Mouse (Mus musculus): Measurements from ENCODE around the gene Pitpnm2. TPM values are rescaled to one million over a fixed set of nuclear protein-coding genes. Genes with fewer than 3 reads are reported as not detected.
A peak's percentile ranks its signal among the peaks of the same experiment; 100 is the strongest.

The Pitpnm2 gene
- polyA plus RNA-seq, 1 experiment from 2014 or later: 1.5 TPM

DNA sequence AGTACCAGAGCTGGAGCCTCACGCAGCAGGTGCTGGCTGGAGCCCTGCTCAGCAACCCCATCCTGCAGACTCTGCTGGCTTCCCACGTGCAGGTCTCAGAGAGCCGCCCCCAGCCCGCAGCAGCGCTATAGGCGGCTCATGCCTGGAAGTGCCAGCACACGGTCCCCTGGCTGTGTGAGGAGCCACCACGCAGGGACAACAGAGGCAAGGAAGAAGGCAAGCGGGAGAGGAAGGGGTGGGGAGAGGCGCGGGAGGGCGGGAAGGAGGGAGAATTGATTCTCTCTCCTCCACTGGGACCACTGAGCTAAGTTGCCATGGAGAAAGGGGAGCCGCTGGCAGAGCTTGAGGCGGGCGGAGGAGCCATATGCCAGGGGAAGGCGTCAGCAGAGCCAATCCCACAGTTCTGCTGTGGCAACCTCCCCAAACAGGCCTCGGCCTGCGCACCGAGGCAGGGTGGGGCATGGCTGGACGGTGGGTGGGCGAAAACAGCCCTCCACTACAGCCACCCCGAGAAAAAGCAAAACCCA, 62.5 kb downstream of the Pitpnm2 start:
- Histone ChIP-seq H3K4me2 (peak overlapping the region; percentile 29), H3K4me3 (replicated peaks) (no peak overlapping the region), H3K27ac (replicated peaks) (no peak overlapping the region), H3K27me3 (no peaks in the 10 kb centered on the region), H3K36me3 (replicated peaks) (no peaks in the 10 kb centered on the region), H3K4me1 (replicated peaks) (peaks cover 70% of the 10 kb centered on the region), H3K9ac (no peak overlapping the region), H3K9me3 (replicated peaks) (no peaks in the 10 kb centered on the region)
- ATAC-seq (ENCODE audit: insufficient read depth): no peak
- 51% methylated on average over 22 of the region's 22 CpGs for WGBS (ENCODE audit: insufficient replicate concordance)

DNA sequence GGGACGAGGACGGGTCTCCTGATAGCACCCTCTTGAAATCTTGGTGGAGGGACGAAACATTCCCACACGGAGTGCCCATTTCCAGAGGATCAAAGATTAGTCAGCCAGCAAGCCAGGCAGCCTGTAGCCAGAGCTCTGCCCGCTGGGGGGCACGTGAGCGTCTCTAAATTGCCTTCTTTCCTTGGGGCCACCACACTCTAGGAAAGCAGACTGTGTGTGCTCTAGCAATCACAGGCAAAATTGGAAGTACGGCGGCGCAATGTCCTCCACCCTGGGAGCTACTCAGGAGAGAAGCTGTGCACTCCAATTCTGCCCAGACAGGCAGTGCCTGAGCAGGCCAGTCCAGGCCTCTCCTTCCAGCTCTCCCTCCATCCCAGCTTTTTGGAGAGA, 63.1 kb downstream of the Pitpnm2 start:
- ATAC-seq (ENCODE audit: insufficient read depth): no peak
- H3K9ac ChIP-seq: no peak overlapping the region
- H3K27ac ChIP-seq (replicated peaks): no peak overlapping the region
- no peaks in the 10 kb centered on the region for H3K9me3 ChIP-seq (replicated peaks)
- no peaks in the 10 kb centered on the region for H3K27me3 ChIP-seq
- no peak overlapping the region for H3K4me2 ChIP-seq
- H3K4me3 ChIP-seq (replicated peaks): no peak overlapping the region
- H3K36me3 ChIP-seq (replicated peaks): no peaks in the 10 kb centered on the region
- peaks cover 76% of the 10 kb centered on the region for H3K4me1 ChIP-seq (replicated peaks)
- WGBS (ENCODE audit: insufficient replicate concordance): 79% methylated on average over 10 of the region's 10 CpGs

DNA sequence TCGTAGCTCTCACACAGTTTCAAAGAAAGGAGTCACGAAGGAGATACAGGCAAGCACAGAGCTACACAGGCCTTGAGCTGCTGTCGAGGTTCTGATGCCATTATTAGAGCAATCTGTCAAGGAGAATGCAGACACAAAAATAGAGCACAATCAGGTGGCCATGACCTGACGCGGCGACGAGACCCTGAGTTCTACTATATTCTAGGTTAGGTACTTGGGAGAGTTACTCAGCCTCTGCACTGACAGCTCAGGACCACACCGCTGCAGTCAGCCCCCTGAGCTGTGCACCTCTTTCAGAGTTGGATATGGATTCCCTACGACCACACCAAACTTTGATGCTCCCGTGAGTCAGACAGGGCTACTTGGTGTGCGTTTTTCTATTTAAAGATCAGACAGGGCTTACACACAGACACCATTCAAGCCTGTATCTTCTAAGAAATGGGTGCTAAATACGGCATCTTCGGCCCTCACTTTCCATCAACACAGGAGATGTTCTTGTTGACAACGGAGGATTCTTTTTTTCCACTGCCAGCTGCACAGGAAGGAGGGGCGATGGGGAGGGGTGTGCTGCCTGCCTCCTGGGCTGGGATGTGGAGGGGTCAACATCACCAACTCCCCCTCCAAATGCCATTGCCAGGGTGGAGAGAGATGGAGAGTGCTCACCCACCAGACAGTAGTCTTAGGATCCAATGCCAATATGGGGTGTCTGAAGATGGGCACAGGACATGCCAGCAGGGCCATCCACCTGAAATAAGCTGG, 63.7 kb downstream of the Pitpnm2 start:
- Histone ChIP-seq H3K27me3 (no peaks in the 10 kb centered on the region), H3K4me1 (replicated peaks) (peaks cover 80% of the 10 kb centered on the region), H3K27ac (replicated peaks) (no peak overlapping the region), H3K9me3 (replicated peaks) (no peaks in the 10 kb centered on the region), H3K4me2 (no peak overlapping the region), H3K36me3 (replicated peaks) (no peaks in the 10 kb centered on the region), H3K4me3 (replicated peaks) (no peak overlapping the region), H3K9ac (no peak overlapping the region)
- no peak for ATAC-seq (ENCODE audit: insufficient read depth)
- WGBS (ENCODE audit: insufficient replicate concordance): 77% methylated on average over 15 of the region's 15 CpGs

DNA sequence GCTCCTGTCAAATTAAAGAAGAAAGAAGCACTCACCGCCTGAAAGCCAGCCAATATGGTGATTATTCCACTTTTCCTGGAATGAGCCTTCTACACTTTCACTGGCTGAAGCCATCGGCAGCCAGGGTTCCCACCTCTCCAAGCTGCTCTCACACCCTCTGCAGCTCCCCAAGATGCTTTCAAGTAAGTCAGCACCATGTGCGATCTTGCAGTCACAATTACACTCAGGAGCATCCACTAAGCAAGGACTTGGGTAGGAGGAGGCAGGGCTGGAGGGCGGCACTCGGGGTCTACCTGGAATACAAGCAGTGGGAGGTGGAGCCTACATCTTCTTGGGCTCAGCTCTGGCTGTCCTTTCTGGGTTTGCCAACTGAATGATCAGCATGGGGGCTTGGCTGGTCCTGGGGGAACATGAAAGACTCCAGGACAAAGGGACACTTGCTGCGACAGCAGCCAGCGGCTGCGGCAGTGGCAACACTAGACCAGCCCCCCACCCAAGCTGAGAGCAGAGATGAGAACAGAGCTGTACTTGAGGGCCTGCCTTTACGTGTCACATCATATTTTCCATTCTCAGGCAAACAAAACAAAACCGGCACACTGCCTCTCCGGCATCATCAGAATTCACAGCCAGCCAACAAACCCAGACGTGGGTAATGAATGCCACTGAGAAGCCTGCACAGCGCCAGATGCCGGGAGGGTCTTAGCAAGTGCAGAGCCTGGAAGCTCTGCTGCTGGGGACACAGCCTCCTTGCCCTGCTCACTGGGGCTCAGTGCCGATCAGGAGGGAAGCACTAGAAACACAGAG, 64.5 kb downstream of the Pitpnm2 start:
- ATAC-seq (ENCODE audit: insufficient read depth): no peak
- Histone ChIP-seq H3K4me3 (replicated peaks) (no peak overlapping the region), H3K27me3 (no peaks in the 10 kb centered on the region), H3K4me2 (no peak overlapping the region), H3K36me3 (replicated peaks) (no peaks in the 10 kb centered on the region), H3K4me1 (replicated peaks) (peaks cover 80% of the 10 kb centered on the region), H3K9me3 (replicated peaks) (no peaks in the 10 kb centered on the region), H3K9ac (no peak overlapping the region), H3K27ac (replicated peaks) (no peak overlapping the region)
- WGBS (ENCODE audit: insufficient replicate concordance): 76% methylated on average over 15 of the region's 15 CpGs

DNA sequence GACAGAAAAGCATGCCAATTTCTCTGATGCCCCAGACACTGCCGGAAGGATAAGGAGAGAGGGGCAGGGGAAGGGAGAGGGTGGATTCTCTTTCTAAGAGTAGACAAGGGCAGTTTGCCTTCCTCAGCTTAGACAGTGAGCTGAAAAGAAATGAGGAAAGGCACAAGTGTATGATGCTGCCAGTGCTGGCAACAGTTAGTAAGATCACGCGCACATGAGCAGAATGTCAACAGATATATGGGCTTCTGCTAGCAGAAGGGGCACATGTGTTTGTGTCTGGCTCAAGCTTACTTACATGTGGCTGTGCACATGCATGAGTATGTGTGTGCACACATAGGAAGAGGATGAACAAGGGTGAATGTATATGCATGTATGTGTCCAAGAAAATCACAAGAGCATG, 65.4 kb downstream of the Pitpnm2 start:
- Histone ChIP-seq H3K36me3 (replicated peaks) (no peaks in the 10 kb centered on the region), H3K9ac (no peak overlapping the region), H3K27ac (replicated peaks) (no peak overlapping the region), H3K4me2 (no peak overlapping the region), H3K4me3 (replicated peaks) (no peak overlapping the region), H3K4me1 (replicated peaks) (peaks cover 78% of the 10 kb centered on the region), H3K9me3 (replicated peaks) (no peaks in the 10 kb centered on the region), H3K27me3 (no peaks in the 10 kb centered on the region)
- 79% methylated on average over 3 of the region's 3 CpGs for WGBS (ENCODE audit: insufficient replicate concordance)
- ATAC-seq (ENCODE audit: insufficient read depth): no peak

DNA sequence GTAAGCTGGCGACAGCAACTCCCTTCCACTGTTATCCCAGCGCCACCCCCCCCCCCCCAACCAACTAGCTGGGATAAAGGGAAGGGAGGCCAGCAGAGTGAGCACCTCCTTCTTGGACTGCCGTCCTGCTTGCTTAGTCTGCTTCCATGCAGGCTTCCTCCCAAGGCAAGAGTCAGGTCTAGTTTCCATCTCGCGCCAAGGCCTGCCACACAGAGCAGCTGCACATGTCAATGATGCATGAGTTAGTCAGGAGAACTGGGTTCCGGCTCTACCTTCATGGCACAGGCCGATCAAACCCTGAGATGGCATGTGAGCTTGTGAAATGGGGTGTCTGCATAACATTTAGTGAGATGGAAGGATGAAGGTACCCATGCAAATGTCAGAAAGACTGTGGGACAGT, 66.9 kb downstream of the Pitpnm2 start:
- Histone ChIP-seq H3K4me2 (no peak overlapping the region), H3K27ac (replicated peaks) (peak overlapping the region; percentile 51; the same call in 1 of the 2 replicates), H3K36me3 (replicated peaks) (no peaks in the 10 kb centered on the region), H3K27me3 (no peaks in the 10 kb centered on the region), H3K4me3 (replicated peaks) (no peak overlapping the region), H3K9me3 (replicated peaks) (no peaks in the 10 kb centered on the region), H3K9ac (no peak overlapping the region), H3K4me1 (replicated peaks) (peaks cover 81% of the 10 kb centered on the region)
- 72% methylated on average over 7 of the region's 7 CpGs for WGBS (ENCODE audit: insufficient replicate concordance)
- ATAC-seq (ENCODE audit: insufficient read depth): no peak

DNA sequence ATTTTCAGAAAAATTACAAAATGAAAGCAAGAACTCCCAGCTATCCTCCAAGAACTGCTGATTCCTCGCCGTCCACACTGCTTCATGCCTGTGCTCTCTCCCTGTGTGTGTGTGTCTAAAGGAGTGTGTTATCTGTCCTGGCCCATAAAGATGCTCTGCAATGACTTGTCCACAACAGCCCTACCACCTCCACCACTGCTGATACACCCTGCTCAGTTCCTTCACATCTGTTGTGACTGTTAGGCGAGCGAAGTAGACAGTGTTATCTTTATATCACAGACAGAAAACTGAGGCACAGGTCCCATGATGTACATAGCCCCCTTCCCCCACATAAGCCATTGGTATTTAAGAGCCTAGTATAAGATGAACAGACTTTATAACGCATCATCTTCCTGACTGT, 67.5 kb downstream of the Pitpnm2 start:
- ATAC-seq (ENCODE audit: insufficient read depth): peak; percentile 88
- no peaks in the 10 kb centered on the region for H3K27me3 ChIP-seq
- peak overlapping the region; percentile 51; the same call in 1 of the 2 replicates for H3K27ac ChIP-seq (replicated peaks)
- H3K4me3 ChIP-seq (replicated peaks): no peak overlapping the region
- peaks cover 76% of the 10 kb centered on the region for H3K4me1 ChIP-seq (replicated peaks)
- H3K36me3 ChIP-seq (replicated peaks): no peaks in the 10 kb centered on the region
- H3K9me3 ChIP-seq (replicated peaks): no peaks in the 10 kb centered on the region
- WGBS (ENCODE audit: insufficient replicate concordance): 22% methylated on average over 5 of the region's 5 CpGs
- H3K9ac ChIP-seq: no peak overlapping the region
- H3K4me2 ChIP-seq: peak overlapping the region; percentile 52

DNA sequence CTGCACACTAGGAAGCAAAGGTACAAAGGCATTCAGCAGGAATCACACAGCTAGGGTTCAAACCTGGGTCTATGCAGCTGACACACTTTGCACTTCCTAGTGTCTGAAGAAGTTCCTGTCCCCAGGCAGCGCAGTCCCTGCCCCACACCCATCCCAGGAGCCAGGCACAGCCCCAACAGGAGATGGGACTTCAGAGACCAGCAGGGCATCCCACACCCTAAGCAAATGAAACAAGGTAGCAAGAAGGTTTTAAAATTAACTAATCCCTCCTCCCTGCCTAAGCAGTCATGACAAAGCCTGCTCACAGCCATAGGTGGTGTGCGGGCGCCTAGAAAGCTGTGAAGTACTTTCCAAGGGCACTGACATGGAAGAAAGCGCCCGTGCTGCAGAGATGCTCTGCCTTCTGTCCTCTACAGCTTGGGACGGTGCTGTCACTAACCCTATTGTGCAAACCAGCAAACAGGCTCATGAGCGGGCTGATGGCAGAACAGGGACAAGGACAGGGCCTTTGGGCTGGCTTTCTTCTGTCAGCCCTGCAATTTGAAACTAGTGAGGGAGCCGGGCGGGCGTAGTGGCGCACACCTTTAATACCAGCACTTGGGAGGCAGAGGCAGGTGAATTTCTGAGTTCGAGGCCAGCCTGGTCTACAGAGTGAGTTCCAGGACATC, 68.9 kb downstream of the Pitpnm2 start:
- no peak for ATAC-seq (ENCODE audit: insufficient read depth)
- 83% methylated on average over 12 of the region's 12 CpGs for WGBS (ENCODE audit: insufficient replicate concordance)
- H3K27me3 ChIP-seq: no peaks in the 10 kb centered on the region
- H3K36me3 ChIP-seq (replicated peaks): no peaks in the 10 kb centered on the region
- no peak overlapping the region for H3K4me2 ChIP-seq
- H3K9me3 ChIP-seq (replicated peaks): no peaks in the 10 kb centered on the region
- peaks cover 65% of the 10 kb centered on the region for H3K4me1 ChIP-seq (replicated peaks)
- H3K4me3 ChIP-seq (replicated peaks): no peak overlapping the region
- H3K9ac ChIP-seq: no peak overlapping the region
- peak overlapping the region; percentile 20; the same call in 1 of the 2 replicates for H3K27ac ChIP-seq (replicated peaks)

DNA sequence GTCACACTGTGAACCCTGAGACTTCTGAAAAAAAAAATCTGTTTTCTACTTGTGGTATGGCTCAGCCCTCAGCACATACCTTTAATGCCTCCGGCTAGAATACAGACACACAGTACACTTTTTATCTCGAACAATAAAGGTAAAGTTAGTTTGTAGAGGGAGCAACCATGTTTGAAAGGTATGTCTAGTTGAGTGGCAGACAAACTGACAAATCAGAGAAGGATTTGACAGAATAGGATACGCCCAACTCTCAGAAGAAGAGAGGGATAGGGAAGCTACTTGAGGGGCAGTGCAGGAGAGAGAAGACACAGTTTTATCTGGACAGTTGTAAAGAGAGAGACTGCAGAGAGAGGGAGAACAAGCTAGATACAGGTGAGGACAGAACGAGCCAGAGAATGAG, 70.1 kb downstream of the Pitpnm2 start:
- 57% methylated on average over 4 of the region's 4 CpGs for WGBS (ENCODE audit: insufficient replicate concordance)

DNA sequence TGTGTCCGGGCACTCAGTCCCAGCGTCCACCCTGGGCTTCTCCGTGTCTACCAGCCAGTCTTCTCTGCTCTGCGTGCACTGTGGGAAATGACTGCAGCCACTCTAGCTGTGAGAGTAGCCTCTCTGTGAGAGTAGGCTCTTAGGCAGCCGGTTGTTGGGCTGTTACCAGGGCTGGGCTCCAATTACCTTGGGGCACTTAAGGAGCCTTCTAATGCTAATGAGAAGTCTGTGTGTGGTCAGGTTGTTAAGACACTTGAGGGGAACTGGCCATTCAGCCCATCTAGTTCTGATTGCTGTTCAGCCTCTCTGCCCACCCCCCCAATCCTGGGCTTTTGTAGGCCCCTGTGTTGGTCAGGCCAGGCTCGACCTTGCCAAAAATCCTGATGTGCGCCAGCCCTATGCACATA, 72.8 kb downstream of the Pitpnm2 start:
- Histone ChIP-seq H3K9me3 (replicated peaks) (no peaks in the 10 kb centered on the region), H3K27ac (replicated peaks) (no peak overlapping the region), H3K4me1 (replicated peaks) (peaks cover 61% of the 10 kb centered on the region), H3K36me3 (replicated peaks) (no peaks in the 10 kb centered on the region), H3K27me3 (no peaks in the 10 kb centered on the region), H3K4me3 (replicated peaks) (no peak overlapping the region), H3K4me2 (no peak overlapping the region), H3K9ac (no peak overlapping the region)
- no peak for ATAC-seq (ENCODE audit: insufficient read depth)
- WGBS (ENCODE audit: insufficient replicate concordance): 70% methylated on average over 7 of the region's 7 CpGs

More for the DNA sequence above, 70.1 kb downstream of the Pitpnm2 start:
- no peak overlapping the region for H3K4me2 ChIP-seq
- no peak overlapping the region for H3K27ac ChIP-seq (replicated peaks)
- no peaks in the 10 kb centered on the region for H3K27me3 ChIP-seq
- peaks cover 64% of the 10 kb centered on the region for H3K4me1 ChIP-seq (replicated peaks)
- no peak overlapping the region for H3K4me3 ChIP-seq (replicated peaks)
- no peak for ATAC-seq (ENCODE audit: insufficient read depth)
- H3K36me3 ChIP-seq (replicated peaks): no peaks in the 10 kb centered on the region
- no peak overlapping the region for H3K9ac ChIP-seq
- no peaks in the 10 kb centered on the region for H3K9me3 ChIP-seq (replicated peaks)

DNA sequence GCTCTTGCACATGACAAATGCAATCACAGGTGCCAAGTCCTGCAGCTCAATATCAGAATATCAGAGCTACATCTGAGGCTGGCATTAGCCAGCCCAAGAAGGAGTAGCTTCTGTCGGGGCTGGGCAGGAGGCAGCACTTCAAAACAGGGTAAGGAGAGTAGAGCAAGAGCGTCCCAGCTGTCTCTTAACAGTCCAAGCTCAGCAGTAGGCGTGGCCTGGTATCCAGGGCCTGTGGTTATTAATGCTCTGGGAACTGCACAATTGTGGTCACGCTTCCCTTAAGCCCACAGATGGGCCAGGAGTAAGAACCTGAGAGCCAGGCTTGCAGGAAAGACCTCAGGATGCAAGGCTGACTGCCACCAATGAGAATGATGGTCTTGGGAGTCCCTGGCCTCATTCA, 74.4 kb downstream of the Pitpnm2 start:
- H3K36me3 ChIP-seq (replicated peaks): no peaks in the 10 kb centered on the region
- no peaks in the 10 kb centered on the region for H3K9me3 ChIP-seq (replicated peaks)
- no peak overlapping the region for H3K27ac ChIP-seq (replicated peaks)
- H3K4me3 ChIP-seq (replicated peaks): no peak overlapping the region
- H3K4me2 ChIP-seq: no peak overlapping the region
- H3K27me3 ChIP-seq: no peaks in the 10 kb centered on the region
- H3K9ac ChIP-seq: no peak overlapping the region
- 19% methylated on average over 4 of the region's 4 CpGs for WGBS (ENCODE audit: insufficient replicate concordance)
- peaks cover 48% of the 10 kb centered on the region for H3K4me1 ChIP-seq (replicated peaks)
- ATAC-seq (ENCODE audit: insufficient read depth): no peak

All from liver, embryonic 15.5 days (tissue).